Mouse (Mus musculus) kidney, postnatal 0 days (tissue): ENCODE results near the gene Prlhr. TPM values are rescaled to one million over a fixed set of nuclear protein-coding genes. Genes with fewer than 3 reads are reported as not detected.

Experiments
- ATAC-seq: fragments of 200-750 bp; cut with Nextera tagmentation; replicated peaks from 2 replicates; pipeline ENCODE4 v1.8.0; 2017; ENCODE audit warnings: low read depth, moderate number of reproducible peaks, moderate TSS enrichment, moderate library complexity; ENCODE audit not compliant: low FRiP score
- DNase-seq: peaks from one replicate; pipeline ENCODE4 v3.0.0-alpha.2; 2016; ENCODE audit warnings: low spot score
- H3K27ac ChIP-seq: fragments of 300-500 bp; sonication (generic); 2 replicates; pipeline ENCODE4 v1.5.1; 2014; ENCODE audit warnings: mild to moderate bottlenecking
- H3K27me3 ChIP-seq: fragments of 300-500 bp; sonication (generic); 2 replicates; pipeline ENCODE4 v1.6.1; 2014; ENCODE audit warnings: low read length, mixed read lengths; ENCODE audit not compliant: insufficient read depth
- H3K36me3 ChIP-seq: fragments of 300-500 bp; sonication (generic); 2 replicates; pipeline ENCODE4 v1.6.1; 2014; ENCODE audit warnings: low read length, mixed read lengths; ENCODE audit not compliant: insufficient read depth
- H3K4me1 ChIP-seq: fragments of 300-500 bp; sonication (generic); replicated peaks from 2 replicates; pipeline ENCODE4 v1.6.1; 2014; ENCODE audit warnings: antibody characterized with exemption, low read length, mixed read lengths; ENCODE audit not compliant: insufficient read depth
- H3K4me2 ChIP-seq: fragments of 300-500 bp; sonication (generic); 2 replicates; pipeline ENCODE4 v1.6.1; 2014; ENCODE audit warnings: mild to moderate bottlenecking, low read length, moderate library complexity, mixed read lengths
- H3K4me3 ChIP-seq: fragments of 300-500 bp; sonication (generic); replicated peaks from 2 replicates; pipeline ENCODE4 v1.5.1; 2014; ENCODE audit warnings: low read depth, low read length
- H3K9ac ChIP-seq: fragments of 300-500 bp; sonication (generic); 2 replicates; pipeline ENCODE4 v1.6.1; 2014; ENCODE audit warnings: low read depth, low read length
- H3K9me3 ChIP-seq: fragments of 300-500 bp; sonication (generic); replicated peaks from 2 replicates; pipeline ENCODE4 v1.6.1; 2016; ENCODE audit warnings: low read length, inconsistent platforms, mixed read lengths
- CTCF ChIP-seq: IDR thresholded peaks from 2 replicates; pipeline ENCODE4 v1.5.1; 2016; ENCODE audit warnings: antibody characterized with exemption, low read depth, mild to moderate bottlenecking, moderate library complexity
- WGBS: fragments of 180-500 bp; shearing (Covaris S2); extraction: QIAGEN DNeasy Blood & Tissue Kit; methylation state at CpG from one replicate; pipeline ENCODE4 v1.1.7; 2014; 5-methylcytosine and 5-hydroxymethylcytosine counted together
- polyA plus RNA-seq: library from polyadenylated mRNA; unstranded; fragments of >200 nt; fragmentation: Nextera tagmentation; extraction: Ambion mirVana; gene quantifications from 2 replicates; pipeline ENCODE4 v1.2.1, GENCODE M21; 2015

The Prlhr gene
- polyA plus RNA-seq, 1 experiment from 2014 or later, result not detected

GRCm38 (mm10) chr19:60463896-60464295 is 4.2 kb downstream of the Prlhr start:
- ATAC-seq, result no peak
- H3K4me3 ChIP-seq, result no peak overlapping the region
- H3K9me3 ChIP-seq, result no peaks in the 10 kb centered on the region
- DNase-seq, result peak; percentile 57
- peaks cover 29% of the 10 kb centered on the region for H3K27me3 ChIP-seq
- H3K4me1 ChIP-seq, result 0 out of 2 replicates have a peak, but pooled peaks cover 3% of the 10 kb centered on the region
- H3K9ac ChIP-seq, result no peak overlapping the region
- H3K27ac ChIP-seq, result no peak overlapping the region
- H3K36me3 ChIP-seq, result no peaks in the 10 kb centered on the region
- no peak for TF ChIP-seq CTCF
- 22% methylated on average over 3 of the region's 3 CpGs for WGBS
- H3K4me2 ChIP-seq, result no peak overlapping the region

DNA sequence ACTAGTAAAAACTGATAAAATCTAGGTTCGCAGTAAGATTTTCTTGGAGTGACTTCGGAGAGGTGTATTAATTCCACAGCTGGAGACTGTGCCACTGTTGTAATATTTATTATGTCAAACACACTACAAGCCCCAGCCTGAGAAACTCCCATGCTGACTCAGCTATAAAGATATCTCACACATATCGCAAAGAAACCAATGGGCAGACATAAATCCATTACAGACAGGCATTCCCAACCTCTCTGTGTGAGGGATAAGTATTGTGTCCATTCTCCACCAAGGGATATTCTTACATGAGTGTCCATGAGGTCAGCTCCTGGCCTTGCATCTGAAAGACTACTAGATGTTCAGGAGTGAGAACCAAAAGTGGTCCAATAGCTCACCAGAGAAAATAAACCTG is 4.7 kb downstream of the Prlhr start:
- TF ChIP-seq CTCF, result no peak
- no peaks in the 10 kb centered on the region for H3K36me3 ChIP-seq
- 66% methylated on average over 3 of the region's 3 CpGs for WGBS
- no peaks in the 10 kb centered on the region for H3K9me3 ChIP-seq
- H3K4me2 ChIP-seq, result no peak overlapping the region
- no peak overlapping the region for H3K4me3 ChIP-seq
- no peak for ATAC-seq
- 0 out of 2 replicates have a peak, but pooled peaks cover 3% of the 10 kb centered on the region for H3K4me1 ChIP-seq
- no peak for DNase-seq
- H3K9ac ChIP-seq, result no peak overlapping the region
- peaks cover 25% of the 10 kb centered on the region for H3K27me3 ChIP-seq
- H3K27ac ChIP-seq, result no peak overlapping the region

DNA sequence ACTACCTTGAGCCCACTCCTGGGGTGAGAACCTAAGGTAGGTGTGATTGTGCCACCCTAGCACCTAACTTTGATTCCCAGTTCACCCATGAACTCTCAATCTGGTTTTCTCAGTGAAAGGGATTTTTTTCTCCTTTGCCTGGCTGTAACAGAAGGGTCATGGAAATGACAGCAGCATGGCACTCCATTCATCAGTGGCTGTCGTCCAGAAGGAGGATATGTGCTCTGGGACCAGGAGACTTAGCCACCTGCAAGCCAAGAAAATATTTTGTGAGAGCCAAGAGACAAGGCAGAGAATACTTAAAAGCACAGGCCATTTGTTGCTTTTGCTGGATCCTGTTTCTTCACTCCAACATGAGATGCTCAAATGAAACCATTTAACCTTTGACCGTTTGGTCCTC is 6.6 kb downstream of the Prlhr start:
- ATAC-seq (no peak), DNase-seq (no peak)
- H3K9me3 ChIP-seq, result no peaks in the 10 kb centered on the region
- H3K9ac ChIP-seq, result no peak overlapping the region
- no peak overlapping the region for H3K4me3 ChIP-seq
- H3K36me3 ChIP-seq, result no peaks in the 10 kb centered on the region
- no peak for TF ChIP-seq CTCF
- no peak overlapping the region for H3K27ac ChIP-seq
- no peak overlapping the region for H3K4me2 ChIP-seq
- no peaks in the 10 kb centered on the region for H3K4me1 ChIP-seq
- H3K27me3 ChIP-seq, result peaks cover 9% of the 10 kb centered on the region; the same call in 1 of the 2 replicates
- WGBS, result 51% methylated on average over 2 of the region's 2 CpGs

- no peak for TF ChIP-seq CTCF
- ATAC-seq, result no peak
- no peak for DNase-seq
- Histone ChIP-seq H3K9me3 (no peaks in the 10 kb centered on the region), H3K27me3 (no peaks in the 10 kb centered on the region), H3K4me3 (no peak overlapping the region), H3K36me3 (no peaks in the 10 kb centered on the region), H3K9ac (no peak overlapping the region), H3K4me1 (no peaks in the 10 kb centered on the region), H3K4me2 (no peak overlapping the region), H3K27ac (no peak overlapping the region)
- 36% methylated on average over 3 of the region's 3 CpGs for WGBS
These were observed 8.4 kb downstream of the Prlhr start for GRCm38 (mm10) chr19:60459680-60460079.

DNA sequence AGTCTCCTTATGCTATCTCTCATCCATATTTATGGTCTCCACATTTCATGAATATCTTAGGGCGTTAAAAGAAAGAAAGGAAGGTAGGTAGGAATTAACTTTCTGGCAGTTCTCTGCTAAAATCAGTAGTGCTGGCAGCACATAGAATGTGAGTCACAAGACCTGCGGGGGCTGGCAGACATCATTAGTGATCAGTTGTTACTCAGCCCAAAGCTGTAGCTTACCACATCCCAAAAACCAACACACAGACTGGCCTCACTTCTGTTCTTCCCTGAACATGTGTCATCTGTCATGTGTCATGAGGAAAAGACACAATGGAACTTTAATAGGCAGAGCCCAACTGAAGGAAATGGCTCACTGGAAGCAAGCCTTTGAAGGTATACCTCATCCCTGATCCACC is 9.0 kb downstream of the Prlhr start:
- Histone ChIP-seq H3K4me3 (no peak overlapping the region), H3K9me3 (no peaks in the 10 kb centered on the region), H3K36me3 (no peaks in the 10 kb centered on the region), H3K4me1 (no peaks in the 10 kb centered on the region), H3K27ac (no peak overlapping the region), H3K9ac (no peak overlapping the region), H3K27me3 (no peaks in the 10 kb centered on the region), H3K4me2 (no peak overlapping the region)
- ATAC-seq (no peak), DNase-seq (no peak)
- TF ChIP-seq CTCF, result no peak
- WGBS, result 77% methylated on average over 2 of the region's 2 CpGs

GRCm38 (mm10) chr19:60455791-60456190 is 12.3 kb downstream of the Prlhr start:
- H3K9me3 ChIP-seq, result no peaks in the 10 kb centered on the region
- no peaks in the 10 kb centered on the region for H3K4me1 ChIP-seq
- DNase-seq (no peak), ATAC-seq (no peak)
- H3K9ac ChIP-seq, result no peak overlapping the region
- 77% methylated on average over 1 of the region's 1 CpGs for WGBS
- no peak for TF ChIP-seq CTCF
- H3K27me3 ChIP-seq, result no peaks in the 10 kb centered on the region
- H3K36me3 ChIP-seq, result no peaks in the 10 kb centered on the region
- H3K4me2 ChIP-seq, result no peak overlapping the region
- no peak overlapping the region for H3K27ac ChIP-seq
- no peak overlapping the region for H3K4me3 ChIP-seq

DNA sequence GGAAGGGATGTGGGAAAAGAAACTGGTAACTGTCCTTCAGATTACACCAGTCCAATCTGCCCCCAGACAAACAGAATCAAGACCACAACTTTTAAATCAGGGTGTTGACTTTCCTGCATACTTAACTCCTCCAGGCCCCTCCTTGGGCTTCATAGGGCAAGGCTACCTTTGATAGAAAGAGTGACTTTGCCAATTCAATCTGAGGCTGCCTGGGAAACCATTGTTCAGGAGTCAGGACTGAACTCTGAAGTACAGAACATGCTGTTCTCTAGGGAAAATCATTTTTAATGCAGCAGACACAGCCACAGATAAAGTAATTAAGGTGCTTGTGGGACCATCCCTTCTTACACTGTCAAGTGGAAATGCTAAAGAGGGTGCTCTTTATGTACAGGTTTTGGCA is 27.6 kb downstream of the Prlhr start:
- Histone ChIP-seq H3K9ac (no peak overlapping the region), H3K9me3 (no peaks in the 10 kb centered on the region), H3K27me3 (no peaks in the 10 kb centered on the region), H3K36me3 (no peaks in the 10 kb centered on the region), H3K4me2 (no peak overlapping the region), H3K4me1 (no peaks in the 10 kb centered on the region), H3K27ac (no peak overlapping the region), H3K4me3 (no peak overlapping the region)
- no peak for DNase-seq
- ATAC-seq, result no peak
- TF ChIP-seq CTCF, result no peak
